Mouse (Mus musculus): ENCODE results near the gene Ly6g5c.

Ly6g5c gene

DNA sequence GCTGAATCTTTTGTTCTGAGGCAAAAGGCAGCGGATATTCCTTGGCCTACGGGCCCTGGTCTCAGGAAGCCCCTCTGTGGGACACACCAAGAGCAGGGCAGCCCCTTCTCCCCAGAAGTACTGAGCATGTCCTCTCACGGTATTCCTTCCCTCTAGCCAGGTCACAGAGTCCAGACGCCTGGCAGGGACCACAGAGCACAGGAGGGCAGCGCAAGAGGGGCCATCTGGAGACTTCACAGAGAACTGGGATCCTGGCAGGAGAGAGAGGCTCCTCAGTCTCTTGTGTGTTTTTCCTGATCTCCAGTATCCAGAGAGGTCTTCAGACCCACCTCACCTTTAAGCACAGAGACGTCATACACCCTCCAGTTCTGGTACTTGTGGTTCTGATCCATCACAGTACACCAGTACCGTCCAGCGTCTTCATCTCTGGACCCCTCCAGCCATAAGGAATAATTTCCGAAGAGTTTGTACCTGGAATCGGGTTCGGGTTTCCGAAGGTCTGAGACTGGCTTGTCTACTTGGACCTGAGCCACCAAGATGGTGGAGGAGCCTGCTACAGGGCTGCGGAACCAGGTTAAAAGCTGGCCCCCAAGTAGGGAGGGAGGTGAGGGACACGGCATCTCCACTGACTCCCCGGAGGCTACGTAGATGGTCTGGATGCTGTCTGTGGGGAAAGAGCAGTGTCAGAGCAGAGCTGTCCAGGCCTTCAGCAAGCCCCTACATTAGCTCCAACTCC lies 25.1 kb upstream of the Ly6g5c start:
- no peak for DNase-seq (ENCODE audit: low spot score)

- no peak for DNase-seq (ENCODE audit: low spot score)
Measured at GRCm38 (mm10) chr17:35083929-35084497, 24.1 kb upstream of the Ly6g5c start.

- DNase-seq (ENCODE audit: low spot score) = no peak
Measured at GRCm38 (mm10) chr17:35085208-35085865, 22.7 kb upstream of the Ly6g5c start, which contains the start of gene Ly6g6f. Gene Ly6g6f (minus strand): TSS chr17:35085610.

DNA sequence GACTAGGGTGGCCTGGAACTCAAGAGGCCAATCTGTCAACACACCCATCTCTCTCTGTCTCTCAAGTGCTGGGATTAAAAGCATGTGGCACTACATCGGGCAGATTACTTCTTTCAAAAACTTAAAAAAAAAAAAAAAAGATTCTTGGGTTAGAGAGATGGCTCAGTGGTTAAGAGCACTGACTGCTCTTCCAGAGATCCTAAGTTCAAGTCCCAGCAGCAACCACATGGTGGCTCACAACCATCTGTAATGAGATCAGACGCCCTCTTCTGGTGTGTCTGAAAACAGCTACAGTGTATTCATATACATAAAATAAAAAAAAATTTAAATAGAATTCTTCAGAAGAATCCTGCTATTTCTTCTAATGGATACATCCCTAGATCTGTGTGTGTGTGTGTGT lies 19.9 kb upstream of the Ly6g5c start:
- DNase-seq (ENCODE audit: low spot score) = no peak

DNA sequence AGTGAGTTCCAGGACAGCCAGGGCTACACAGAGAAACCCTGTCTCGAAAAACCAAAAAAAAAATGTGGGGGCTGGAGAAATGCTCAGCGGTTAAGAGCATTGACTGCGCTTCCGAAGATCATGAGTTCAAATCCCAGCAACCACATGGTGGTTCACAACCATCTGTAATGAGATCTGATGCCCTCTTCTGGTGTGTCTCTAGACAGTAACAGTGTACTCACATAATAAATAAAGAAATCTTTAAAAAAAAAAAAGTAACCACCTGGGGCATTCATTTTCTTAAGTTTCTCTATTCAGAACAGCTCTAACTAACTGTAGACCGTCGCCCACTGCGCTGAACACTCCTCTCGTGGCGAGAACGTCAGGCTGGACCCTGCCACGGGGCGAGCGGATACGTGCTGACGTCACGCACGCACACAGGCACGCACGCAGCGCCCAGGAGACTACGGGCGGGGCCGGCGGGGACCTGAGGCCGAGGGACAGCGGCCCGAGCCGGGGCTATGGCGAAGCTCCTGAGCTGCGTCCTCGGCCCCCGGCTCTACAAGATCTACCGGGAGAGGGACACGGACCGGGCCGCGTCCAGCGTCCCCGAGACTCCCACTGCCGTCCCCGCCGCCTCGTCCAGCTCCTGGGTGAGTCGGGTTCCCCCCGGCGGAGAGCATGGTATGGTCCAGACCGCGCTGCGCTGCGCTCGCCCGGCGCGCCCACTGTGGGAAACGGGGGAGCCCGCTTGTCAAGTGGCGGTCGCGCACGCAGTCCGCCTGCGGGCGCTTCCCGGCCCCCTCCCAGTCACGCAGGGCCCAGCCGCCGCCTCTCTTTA lies 19.0 kb upstream of the Ly6g5c start, which contains the start of gene Abhd16a:
Abhd16a (plus strand) TSS at position 439 of the 820 bp plus-strand sequence.
- DNase-seq (ENCODE audit: low spot score) = peak; percentile 89

DNA sequence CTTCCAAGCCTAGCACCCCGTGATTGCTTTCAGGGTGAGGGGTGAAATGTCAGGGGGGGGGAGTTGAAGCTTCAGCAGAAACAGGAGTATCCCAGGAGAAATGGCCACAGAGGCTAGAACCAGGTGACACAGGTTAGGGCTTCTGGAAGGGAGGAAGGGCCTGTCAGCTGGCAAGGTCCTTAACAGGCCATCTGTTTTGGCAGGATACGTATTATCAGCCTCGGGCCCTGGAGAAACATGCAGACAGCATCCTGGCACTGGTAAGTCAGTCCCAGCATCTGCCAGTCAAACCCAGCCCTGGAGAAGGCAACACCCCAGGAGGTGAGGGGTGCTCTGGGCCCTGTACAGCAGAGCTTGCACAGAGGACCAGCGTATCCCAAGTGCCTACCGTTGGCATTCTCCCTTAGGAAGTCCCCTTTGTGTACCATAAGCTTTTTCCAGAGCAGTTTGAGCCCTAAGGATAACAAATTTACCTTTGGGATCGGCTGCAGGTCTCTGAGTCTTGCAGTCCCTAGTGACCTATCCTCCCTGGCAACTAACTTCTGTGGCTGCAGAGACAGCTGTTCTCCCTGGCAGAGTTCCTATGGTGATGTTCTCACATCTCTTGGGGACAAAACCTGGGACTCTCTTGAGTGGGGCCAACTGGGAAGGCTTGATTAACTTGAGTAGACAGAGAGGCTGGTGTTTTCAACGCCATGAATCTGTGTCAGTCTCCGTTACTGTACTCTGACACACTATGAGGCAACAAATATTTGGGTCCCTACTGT lies 17.7 kb upstream of the Ly6g5c start:
- DNase-seq (ENCODE audit: low spot score) = no peak

DNA sequence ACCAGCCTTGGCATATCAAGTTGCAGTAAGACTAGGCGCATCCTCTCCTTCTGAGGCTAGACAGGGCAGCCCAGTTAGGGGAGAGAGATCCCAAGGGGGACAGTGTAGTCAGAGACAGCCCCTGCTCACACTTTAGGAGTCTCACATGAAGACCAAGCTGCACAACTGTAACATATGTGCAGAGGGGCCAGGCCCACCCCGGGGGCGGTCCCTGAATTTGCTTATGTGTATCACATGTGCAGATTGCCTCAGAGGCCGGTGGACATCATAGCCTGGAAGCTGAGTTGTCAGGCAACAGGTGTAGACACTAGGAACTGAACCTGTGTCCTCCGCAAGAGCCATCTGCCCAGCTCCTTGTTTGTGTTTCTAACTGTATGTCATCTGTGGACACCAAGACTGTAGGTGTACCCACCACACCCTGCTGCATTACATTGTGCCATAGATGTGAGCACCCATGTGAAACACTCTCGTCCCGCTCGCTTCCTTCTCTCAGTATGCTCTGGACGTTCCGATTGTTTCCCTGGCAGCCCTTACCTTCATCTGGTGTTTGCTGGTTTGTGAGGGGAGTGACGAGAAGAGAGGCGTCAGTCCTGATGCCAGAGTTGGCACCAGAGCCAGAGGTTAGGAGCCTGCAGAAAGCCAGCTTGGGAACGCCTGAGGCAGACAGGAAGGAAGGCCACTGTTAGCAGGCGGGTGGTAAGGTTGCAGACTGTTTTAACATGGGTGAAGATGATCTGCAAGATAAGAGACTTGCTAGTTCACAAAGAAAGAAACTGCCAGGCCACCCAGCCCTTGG lies 15.5 kb upstream of the Ly6g5c start:
- DNase-seq (ENCODE audit: low spot score) = no peak

DNA sequence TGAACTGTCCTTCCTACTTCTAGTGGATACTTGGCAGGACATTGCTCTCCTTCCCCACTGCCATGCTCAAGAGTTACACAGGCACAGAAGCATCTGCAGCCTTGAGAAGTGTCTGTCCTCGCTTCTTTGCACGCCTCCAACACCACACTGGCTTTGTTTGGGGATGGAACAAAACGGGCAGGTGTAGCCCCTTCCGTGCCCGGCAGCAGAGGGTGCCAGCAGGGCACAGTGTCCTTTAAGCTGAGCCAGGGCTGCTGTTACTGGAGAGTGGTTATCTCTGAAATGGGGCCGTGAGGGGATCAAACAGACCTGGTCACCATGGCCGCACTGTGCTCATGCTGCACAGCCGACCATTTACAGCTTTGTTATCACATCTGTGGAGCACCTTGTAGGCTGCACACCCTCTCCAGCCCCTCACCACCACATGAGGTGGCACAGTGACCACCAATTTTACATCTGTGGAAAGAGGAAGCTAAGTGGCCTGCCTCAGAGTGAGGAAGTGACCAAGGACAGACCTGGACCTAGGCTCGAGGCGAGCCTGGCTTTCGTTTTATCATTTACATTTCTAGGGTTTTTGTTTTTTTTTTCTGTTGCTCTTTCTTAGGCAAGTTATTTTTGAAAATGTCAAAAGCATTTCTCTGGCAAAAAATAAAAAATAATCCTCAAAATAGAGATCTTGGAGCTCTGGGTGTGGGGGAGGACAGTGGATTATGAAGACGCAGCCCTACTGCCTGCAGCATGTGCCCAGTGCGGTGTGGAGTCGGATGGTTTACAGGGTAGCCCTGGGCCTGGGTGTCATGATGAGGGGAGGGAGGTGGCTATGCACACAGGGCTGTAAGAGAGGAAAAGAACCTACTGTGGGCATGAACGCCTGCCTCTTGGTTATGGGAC lies 13.4 kb upstream of the Ly6g5c start:
- no peak for DNase-seq (ENCODE audit: low spot score)

- DNase-seq (ENCODE audit: low spot score) = no peak
Measured at GRCm38 (mm10) chr17:35096597-35096996, 11.5 kb upstream of the Ly6g5c start.

DNA sequence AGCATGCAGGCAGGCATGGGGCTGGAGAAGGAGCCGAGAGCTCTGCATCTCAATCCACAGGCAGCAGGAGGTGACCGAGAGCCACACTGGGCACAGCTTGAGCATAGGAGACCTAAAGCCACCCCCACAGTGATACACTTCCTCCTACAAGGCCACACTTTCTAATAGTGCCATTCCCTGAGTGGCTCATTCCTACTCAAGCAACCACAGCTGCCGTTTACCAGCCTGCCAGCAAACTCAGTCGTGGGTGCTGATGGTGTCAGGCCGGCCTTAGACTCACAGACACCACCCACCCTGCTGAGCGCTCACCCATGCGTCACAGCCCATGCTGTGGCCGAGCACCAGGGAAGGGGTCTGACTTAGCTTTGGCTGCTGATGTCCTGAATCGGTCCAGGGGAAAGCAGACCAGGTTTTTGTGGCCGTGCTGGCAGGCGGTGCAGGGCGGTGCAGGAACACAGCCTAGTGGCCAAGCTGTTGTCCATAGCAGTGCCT lies 10.9 kb upstream of the Ly6g5c start:
- DNase-seq (ENCODE audit: low spot score) = no peak

GRCm38 (mm10) chr17:35100196-35100765 lies 7.8 kb upstream of the Ly6g5c start:
- DNase-seq (ENCODE audit: low spot score) = no peak

DNA sequence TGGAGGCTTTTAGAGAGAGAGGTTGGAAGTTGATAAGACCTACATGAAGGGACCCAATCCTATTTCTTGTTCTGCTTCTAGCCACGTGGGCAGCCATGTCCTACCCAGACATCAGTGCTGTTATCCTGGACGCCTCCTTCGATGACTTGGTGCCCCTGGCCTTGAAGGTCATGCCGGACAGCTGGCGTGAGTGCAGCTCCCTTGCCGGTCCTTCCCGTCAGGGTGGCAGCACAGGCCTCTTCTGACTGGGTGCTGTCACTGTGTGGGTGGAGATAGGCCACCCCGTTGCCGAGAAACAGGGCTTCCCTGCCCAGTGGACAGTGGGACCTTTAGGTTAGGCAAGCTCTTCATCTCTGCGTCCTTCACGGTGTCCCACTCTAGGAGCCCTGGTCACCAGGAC lies 6.9 kb upstream of the Ly6g5c start:
- DNase-seq (ENCODE audit: low spot score) = no peak

- no peak for DNase-seq (ENCODE audit: low spot score)
Measured at GRCm38 (mm10) chr17:35102299-35102698, 5.8 kb upstream of the Ly6g5c start.

GRCm38 (mm10) chr17:35103221-35103690 lies 4.8 kb upstream of the Ly6g5c start:
- DNase-seq (ENCODE audit: low spot score) = no peak

- DNase-seq (ENCODE audit: low spot score) = no peak
Measured at GRCm38 (mm10) chr17:35104079-35104478, 4.0 kb upstream of the Ly6g5c start.

GRCm38 (mm10) chr17:35104754-35105153 lies 3.3 kb upstream of the Ly6g5c start:
- no peak for DNase-seq (ENCODE audit: low spot score)

DNA sequence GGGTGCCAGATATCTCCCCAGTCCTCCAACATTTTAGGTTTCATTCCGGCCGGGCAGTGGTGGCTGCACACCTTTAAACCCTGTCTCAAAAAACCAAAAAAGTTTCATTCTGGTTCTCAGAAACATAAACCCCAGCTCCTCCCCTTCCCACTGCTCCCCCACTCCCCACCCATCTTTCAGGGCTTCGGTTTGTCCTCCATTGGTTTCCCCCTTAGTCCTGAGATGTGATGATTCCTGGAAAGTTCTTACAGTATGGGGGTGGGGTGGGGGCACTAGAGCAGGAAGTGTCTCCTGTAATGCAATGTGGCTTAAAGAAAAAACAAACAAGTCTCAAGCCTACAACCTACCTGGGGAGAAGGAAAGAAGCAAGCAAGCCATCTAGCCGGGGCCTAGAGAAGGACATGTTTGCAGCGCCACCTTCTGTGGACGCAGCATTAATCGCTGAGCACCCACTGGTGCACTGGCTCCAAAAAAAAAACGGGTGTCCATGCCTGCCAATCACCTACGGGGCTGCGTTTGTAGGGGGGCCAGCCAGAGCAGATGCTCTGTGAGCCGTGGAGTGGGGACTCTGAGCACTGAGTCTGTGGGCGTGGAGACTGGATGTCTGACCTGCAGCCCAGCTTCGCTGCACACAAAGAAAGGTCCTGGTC lies 2.2 kb upstream of the Ly6g5c start:
- no peak for DNase-seq (ENCODE audit: low spot score)

DNA sequence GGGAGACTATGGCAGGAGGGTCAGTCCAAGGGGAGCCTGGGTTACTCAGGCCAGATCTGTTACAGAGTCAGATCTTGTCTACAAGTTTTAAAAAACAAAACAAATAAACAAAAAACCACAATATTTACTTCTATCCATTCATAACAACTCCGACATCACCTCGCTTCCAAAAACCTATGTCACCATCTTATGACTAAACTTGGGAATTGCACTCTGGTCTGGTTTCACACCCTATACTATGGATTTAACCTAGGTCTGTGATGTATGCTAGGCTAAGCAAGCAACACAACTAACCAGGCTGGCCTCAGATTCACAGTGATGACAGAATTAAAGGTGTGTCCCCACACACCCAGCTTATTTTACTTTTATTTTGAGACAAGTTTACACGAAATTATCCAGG lies 1.6 kb upstream of the Ly6g5c start:
- no peak for DNase-seq (ENCODE audit: low spot score)

- no peak for DNase-seq (ENCODE audit: low spot score)
Measured at GRCm38 (mm10) chr17:35111774-35112173, 3.7 kb downstream of the Ly6g5c start.
